21 mouse cellular contexts compared by ENCODE assay signal in the genomic region with DNA sequence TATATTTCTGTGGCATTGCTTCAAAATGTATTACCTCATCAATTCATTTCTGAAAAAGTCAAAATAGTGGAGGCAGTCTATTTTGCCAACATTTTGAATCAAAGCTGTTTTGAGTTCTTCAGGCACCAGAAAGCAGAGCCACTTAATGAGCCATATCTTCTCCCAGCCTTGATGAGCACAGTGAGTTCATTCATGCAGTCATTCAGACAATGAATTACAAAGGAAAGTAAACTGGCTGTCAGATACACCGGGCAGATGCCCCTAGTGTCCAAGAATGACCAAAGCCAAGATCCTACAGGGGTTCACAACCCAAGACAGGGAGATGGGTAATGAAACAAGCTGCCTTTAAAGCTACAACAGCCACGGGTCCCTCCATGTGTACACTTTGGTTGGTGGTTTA.
"Had no signal": no experiment of that assay in that cellular context is flagged by ENCODE, and none has a peak within 500 bp of the region (broad histone marks: within the 10 kb centered on the region; RNA-seq: fewer than 3 reads in every experiment).

No protein-coding gene starts in this region.

- DNase-seq: kidney, adult 11 months; kidney, postnatal 4 days; left cerebral cortex, postnatal 4 days; liver, postnatal 0 days; lung, embryonic 14.5 days; right cerebral cortex, adult 18-20 months; right cerebral cortex, postnatal 25 days; spleen, adult 18-20 months; thymus, postnatal 36 days had no signal

- H3K9ac ChIP-seq: intestine, embryonic 15.5 days; limb, embryonic 12.5 days; limb, embryonic 15.5 days; liver, embryonic 14.5 days; liver, postnatal 0 days; lung, embryonic 14.5 days; midbrain, embryonic 13.5 days; neural tube, embryonic 13.5 days; stomach, embryonic 15.5 days had no signal

- H3K4me3 ChIP-seq: intestine, embryonic 15.5 days; limb, embryonic 12.5 days; limb, embryonic 15.5 days; midbrain, embryonic 13.5 days; myocyte; neural tube, embryonic 13.5 days; stomach, embryonic 15.5 days had no signal

- H3K36me3 ChIP-seq: intestine, embryonic 15.5 days; limb, embryonic 12.5 days; limb, embryonic 15.5 days; midbrain, embryonic 13.5 days; neural tube, embryonic 13.5 days; stomach, embryonic 15.5 days had no signal

- H3K27ac ChIP-seq: intestine, embryonic 15.5 days; limb, embryonic 12.5 days; limb, embryonic 15.5 days; liver, embryonic 14.5 days; macrophage; midbrain, embryonic 13.5 days; neural tube, embryonic 13.5 days; stomach, embryonic 15.5 days had no signal

- ATAC-seq: intestine, embryonic 15.5 days; liver, postnatal 0 days; lung, postnatal 0 days; midbrain, embryonic 13.5 days; midbrain, embryonic 16.5 days had no signal

- H3K4me2 ChIP-seq: intestine, embryonic 15.5 days; limb, embryonic 12.5 days; limb, embryonic 15.5 days; liver, embryonic 11.5 days; lung, embryonic 14.5 days; midbrain, embryonic 13.5 days; neural tube, embryonic 13.5 days; stomach, embryonic 15.5 days had no signal

- H3K27me3 ChIP-seq: intestine, embryonic 15.5 days; limb, embryonic 12.5 days; limb, embryonic 15.5 days; midbrain, embryonic 13.5 days; neural tube, embryonic 13.5 days; stomach, embryonic 15.5 days had no signal

- H3K9me3 ChIP-seq: intestine, embryonic 15.5 days; limb, embryonic 12.5 days; limb, embryonic 15.5 days; midbrain, embryonic 13.5 days; neural tube, embryonic 13.5 days; stomach, embryonic 15.5 days had no signal

- H3K4me1 ChIP-seq: intestine, embryonic 15.5 days; limb, embryonic 12.5 days; limb, embryonic 15.5 days; midbrain, embryonic 13.5 days; neural tube, embryonic 13.5 days; stomach, embryonic 15.5 days had no signal
